Mouse (Mus musculus) small intestine, adult 2 months (tissue): ENCODE measurements around the gene Ephb1.

Experiments used
- CTCF ChIP-seq: fragments of 200-500 bp; IDR thresholded peaks from 2 replicates; pipeline ENCODE4 v1.5.1; 2012; ENCODE audit warnings: low read depth, mild to moderate bottlenecking, control low read depth, inconsistent platforms, low read length, moderate library complexity, mixed read lengths; ENCODE audit not compliant: insufficient replicate concordance, insufficient read length; ENCODE audit errors: extremely low read depth
- POLR2A ChIP-seq: fragments of 200-500 bp; IDR thresholded peaks from 2 replicates; pipeline ENCODE4 v1.6.1; 2012; ENCODE audit warnings: low read depth, mild to moderate bottlenecking, control low read depth, inconsistent platforms, low read length, moderate library complexity

GRCm38 (mm10) chr9:102310431-102310830, 44.1 kb downstream of the Ephb1 start:
- no peak for TF ChIP-seq CTCF
- TF ChIP-seq POLR2A: no peak
